Mouse (Mus musculus) hindbrain, embryonic 16.5 days (tissue): ENCODE results near the gene Lnp1. TPM values are rescaled to one million over a fixed set of nuclear protein-coding genes. Genes with fewer than 3 reads are reported as not detected.
"Not testable (repeated sequence)": the region's sequence is repeated elsewhere in the genome, so short reads cannot be mapped to it uniquely, and the experiment has no call there.

Source experiments
- ATAC-seq: fragments of 200-750 bp; cut with Nextera tagmentation; 2 replicates; pipeline ENCODE4 v1.8.0; 2017; ENCODE audit warnings: moderate TSS enrichment, moderate library complexity
- H3K27ac ChIP-seq: fragments of 300-500 bp; sonication (generic); 2 replicates; pipeline ENCODE4 v1.5.1; 2014; ENCODE audit warnings: low read depth, mild to moderate bottlenecking, control low read depth, low read length, moderate library complexity
- H3K27me3 ChIP-seq: fragments of 300-500 bp; sonication (generic); replicated peaks from 2 replicates; pipeline ENCODE4 v1.6.1; 2014; ENCODE audit warnings: low read length; ENCODE audit not compliant: control insufficient read depth, insufficient read depth
- H3K36me3 ChIP-seq: fragments of 300-500 bp; sonication (generic); 2 replicates; pipeline ENCODE4 v1.6.1; 2014; ENCODE audit warnings: mild to moderate bottlenecking, low read length, moderate library complexity, mixed read lengths; ENCODE audit not compliant: control insufficient read depth, insufficient read depth
- H3K4me1 ChIP-seq: fragments of 300-500 bp; sonication (generic); 2 replicates; pipeline ENCODE4 v1.6.1; 2014; ENCODE audit warnings: low read depth, low read length; ENCODE audit not compliant: control insufficient read depth, insufficient read depth
- H3K4me2 ChIP-seq: fragments of 300-500 bp; sonication (generic); 2 replicates; pipeline ENCODE4 v1.6.1; 2014; ENCODE audit warnings: mild to moderate bottlenecking, low read length, control low read depth, moderate library complexity
- H3K4me3 ChIP-seq: fragments of 300-500 bp; sonication (generic); 2 replicates; pipeline ENCODE4 v1.5.1; 2014; ENCODE audit warnings: mild to moderate bottlenecking, low read length, control low read depth, moderate library complexity
- H3K9ac ChIP-seq: fragments of 300-500 bp; sonication (generic); 2 replicates; pipeline ENCODE4 v1.6.1; 2014; ENCODE audit warnings: low read depth, mild to moderate bottlenecking, control low read depth, low read length, moderate library complexity
- H3K9me3 ChIP-seq: fragments of 300-500 bp; sonication (generic); 2 replicates; pipeline ENCODE4 v1.6.1; 2014; ENCODE audit warnings: mild to moderate bottlenecking, low read length, moderate library complexity; ENCODE audit not compliant: control insufficient read depth
- WGBS: fragments of 180-500 bp; shearing (Covaris S2); extraction: QIAGEN DNeasy Blood & Tissue Kit; methylation state at CpG from one replicate; pipeline ENCODE4 v1.1.7; 2014; 5-methylcytosine and 5-hydroxymethylcytosine counted together
- polyA plus RNA-seq: library from polyadenylated mRNA; unstranded; fragments of >200 nt; fragmentation: Nextera tagmentation; extraction: Ambion mirVana; gene quantifications from 2 replicates; pipeline ENCODE4 v1.2.1, GENCODE M21; 2015

The Lnp1 gene
- 0.33 and 0.75 TPM in 2 replicates for polyA plus RNA-seq

DNA sequence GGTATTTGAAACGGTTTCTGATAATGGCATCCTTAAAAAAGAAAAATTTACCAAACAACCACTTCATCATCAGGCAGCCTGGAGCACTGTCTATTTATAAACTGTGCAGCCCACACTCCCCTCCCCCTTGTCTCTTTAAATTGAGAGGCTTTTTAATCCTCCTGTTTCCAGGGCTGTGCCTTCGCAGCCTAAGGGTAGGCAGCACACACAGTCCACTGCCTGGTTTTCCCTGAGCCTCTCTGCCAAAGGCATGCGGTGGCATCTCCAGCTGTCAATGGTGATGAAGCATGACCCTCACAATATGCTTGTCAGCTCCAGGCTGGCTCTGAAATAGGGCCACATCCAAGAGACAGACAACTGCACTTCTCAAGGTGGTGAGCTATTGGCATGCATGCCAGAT lies at the start of gene Lnp1:
Gene Lnp1 (minus strand): TSS at position 39 of the 400 bp plus-strand sequence.
- Histone ChIP-seq H3K9ac (no peak within 1 kb of the TSS), H3K9me3 (no peaks in the 10 kb centered on the region), H3K4me2 (no peak within 1 kb of the TSS), H3K36me3 (no peaks in the 10 kb centered on the region), H3K27me3 (no peaks in the 10 kb centered on the region), H3K4me3 (no peak within 1 kb of the TSS), H3K4me1 (no peaks in the 10 kb centered on the region), H3K27ac (no peak within 1 kb of the TSS)
- ATAC-seq: peak; percentile 93
- 52% methylated on average over 3 of the region's 3 CpGs for WGBS

GRCm38 (mm10) chr16:56974646-56975045 lies 46.8 kb upstream of the Lnp1 start:
- Histone ChIP-seq H3K4me3 (no peak overlapping the region), H3K27ac (no peak overlapping the region), H3K36me3 (no peaks in the 10 kb centered on the region), H3K27me3 (no peaks in the 10 kb centered on the region), H3K4me1 (no peaks in the 10 kb centered on the region), H3K9me3 (no peaks in the 10 kb centered on the region), H3K9ac (no peak overlapping the region), H3K4me2 (no peak overlapping the region)
- WGBS: 76% methylated on average over 3 of the region's 3 CpGs
- no peak for ATAC-seq

DNA sequence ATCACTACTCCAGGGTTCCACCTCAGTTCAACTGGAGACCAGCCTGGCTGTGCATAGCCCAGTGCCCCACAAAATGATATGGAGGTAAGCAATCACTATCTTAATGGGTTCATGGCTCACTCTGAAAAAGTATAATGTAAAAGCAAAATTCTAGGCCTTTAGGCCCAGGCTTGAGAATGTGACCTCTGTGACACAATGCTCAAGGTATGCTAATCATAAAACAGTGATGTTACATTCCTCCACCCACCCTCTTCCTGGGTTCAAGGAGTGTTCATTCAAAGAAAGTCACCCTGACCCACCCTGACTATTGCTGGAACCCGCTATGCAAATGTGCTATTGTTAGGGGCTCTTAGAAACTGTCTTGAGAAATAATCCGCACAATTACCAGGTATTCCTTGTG lies 30.4 kb upstream of the Lnp1 start:
- H3K9me3 ChIP-seq, H3K4me3 ChIP-seq, ATAC-seq, H3K4me2 ChIP-seq, H3K27ac ChIP-seq, H3K36me3 ChIP-seq, H3K4me1 ChIP-seq, H3K27me3 ChIP-seq, H3K9ac ChIP-seq: not testable (repeated sequence)
- WGBS: 94% methylated on average over 2 of the region's 2 CpGs

- no peak overlapping the region for H3K9ac ChIP-seq
- H3K4me1 ChIP-seq: no peaks in the 10 kb centered on the region
- H3K4me2 ChIP-seq: no peak overlapping the region
- H3K36me3 ChIP-seq: no peaks in the 10 kb centered on the region
- no peaks in the 10 kb centered on the region for H3K9me3 ChIP-seq
- H3K4me3 ChIP-seq: no peak overlapping the region
- H3K27ac ChIP-seq: no peak overlapping the region
- no peaks in the 10 kb centered on the region for H3K27me3 ChIP-seq
- no peak for ATAC-seq
- 92% methylated on average over 5 of the region's 5 CpGs for WGBS
Observed at GRCm38 (mm10) chr16:56949085-56949484, 21.2 kb upstream of the Lnp1 start.

- no peak for ATAC-seq
- Histone ChIP-seq H3K27ac (no peak overlapping the region), H3K36me3 (no peaks in the 10 kb centered on the region), H3K4me2 (no peak overlapping the region), H3K27me3 (no peaks in the 10 kb centered on the region), H3K4me3 (no peak overlapping the region), H3K4me1 (no peaks in the 10 kb centered on the region), H3K9ac (no peak overlapping the region), H3K9me3 (no peaks in the 10 kb centered on the region)
- WGBS: 88% methylated on average over 2 of the region's 2 CpGs
Observed at GRCm38 (mm10) chr16:56942341-56942740, 14.5 kb upstream of the Lnp1 start.

DNA sequence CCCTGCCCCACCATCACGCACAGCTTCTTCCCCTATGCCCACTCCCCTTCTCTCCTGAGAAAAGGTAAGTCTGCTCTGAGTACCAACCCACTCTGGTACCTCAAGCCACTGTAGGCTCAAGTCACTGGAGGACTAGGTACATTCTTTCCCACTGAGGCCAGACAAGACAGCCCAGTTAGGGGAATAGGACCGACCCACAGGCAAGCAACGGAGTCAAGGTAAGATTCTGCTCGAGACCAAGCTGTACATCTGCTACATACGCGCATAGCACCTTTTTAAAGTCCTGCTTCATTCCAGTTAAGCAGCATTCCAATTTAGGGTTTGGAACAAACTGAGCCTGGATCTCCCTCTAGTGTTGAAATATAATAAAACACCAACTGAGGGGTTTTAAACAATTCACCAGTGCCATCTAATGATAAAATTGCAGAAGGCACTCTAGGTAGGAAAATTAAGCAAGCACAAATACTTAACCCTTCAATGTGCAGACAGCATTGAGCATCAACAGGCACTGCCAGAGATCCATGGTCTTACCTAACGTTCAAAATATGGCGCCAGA lies 7.7 kb downstream of the Lnp1 start:
- Histone ChIP-seq H3K27ac (no peak overlapping the region), H3K9me3 (no peaks in the 10 kb centered on the region), H3K9ac (no peak overlapping the region), H3K36me3 (no peaks in the 10 kb centered on the region), H3K4me1 (no peaks in the 10 kb centered on the region), H3K4me3 (no peak overlapping the region), H3K27me3 (no peaks in the 10 kb centered on the region), H3K4me2 (peak overlapping the region; percentile 15; the same call in 1 of the 2 replicates)
- ATAC-seq: peak; percentile 93
- 25% methylated on average over 8 of the region's 8 CpGs for WGBS

GRCm38 (mm10) chr16:56917230-56917629 lies 10.6 kb downstream of the Lnp1 start:
- Histone ChIP-seq H3K4me3 (no peak overlapping the region), H3K9ac (no peak overlapping the region), H3K27ac (no peak overlapping the region), H3K27me3 (no peaks in the 10 kb centered on the region), H3K4me2 (no peak overlapping the region), H3K4me1 (no peaks in the 10 kb centered on the region), H3K36me3 (no peaks in the 10 kb centered on the region), H3K9me3 (no peaks in the 10 kb centered on the region)
- ATAC-seq: no peak
- WGBS: 89% methylated on average over 7 of the region's 7 CpGs

GRCm38 (mm10) chr16:56908986-56909385 lies 18.9 kb downstream of the Lnp1 start:
- H3K9ac ChIP-seq: no peak overlapping the region
- no peak for ATAC-seq
- H3K4me3 ChIP-seq: no peak overlapping the region
- no peak overlapping the region for H3K27ac ChIP-seq
- no peaks in the 10 kb centered on the region for H3K9me3 ChIP-seq
- H3K27me3 ChIP-seq: no peaks in the 10 kb centered on the region
- 66% methylated on average over 5 of the region's 5 CpGs for WGBS
- H3K4me1 ChIP-seq: no peaks in the 10 kb centered on the region
- no peak overlapping the region for H3K4me2 ChIP-seq
- H3K36me3 ChIP-seq: no peaks in the 10 kb centered on the region

DNA sequence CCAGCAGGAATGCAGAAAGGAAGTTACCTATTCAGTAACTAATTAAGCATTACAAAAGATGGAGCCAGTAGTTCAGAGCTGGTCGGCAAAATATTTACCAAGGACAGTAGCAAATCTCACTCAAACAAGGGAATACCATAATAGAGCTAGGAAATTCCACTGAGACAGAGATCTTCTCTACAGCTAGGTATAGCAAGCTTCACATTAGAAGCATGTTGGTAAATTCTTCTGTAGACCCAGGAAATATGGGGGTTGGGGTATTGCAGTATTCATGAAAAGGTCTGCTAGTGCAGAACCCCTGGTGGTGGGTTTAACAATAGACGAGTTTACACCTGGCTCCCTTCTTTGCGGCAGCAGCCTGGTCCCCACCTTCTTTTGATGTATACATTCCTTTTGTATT lies 25.7 kb downstream of the Lnp1 start:
- ATAC-seq, H3K9me3 ChIP-seq, H3K27ac ChIP-seq, H3K36me3 ChIP-seq, H3K9ac ChIP-seq, H3K4me1 ChIP-seq, H3K27me3 ChIP-seq, H3K4me3 ChIP-seq, H3K4me2 ChIP-seq: not testable (repeated sequence)
- 78% methylated on average over 3 of the region's 3 CpGs for WGBS

- H3K4me3 ChIP-seq: no peak overlapping the region
- no peak for ATAC-seq
Observed at GRCm38 (mm10) chr16:56891583-56891982, 36.3 kb downstream of the Lnp1 start.

More at GRCm38 (mm10) chr16:56891583-56891982, 36.3 kb downstream of the Lnp1 start:
- Histone ChIP-seq H3K9ac (no peak overlapping the region), H3K4me1 (no peaks in the 10 kb centered on the region), H3K27ac (no peak overlapping the region), H3K9me3 (no peaks in the 10 kb centered on the region), H3K27me3 (no peaks in the 10 kb centered on the region), H3K36me3 (no peaks in the 10 kb centered on the region), H3K4me2 (no peak overlapping the region)
- WGBS: 92% methylated on average over 5 of the region's 5 CpGs
